Mouse (Mus musculus): ENCODE results near the gene Ly6g5c. TPM values are rescaled to one million over a fixed set of nuclear protein-coding genes. Genes with fewer than 3 reads are reported as not detected.

The Ly6g5c gene
- 1.4 TPM in 1 of 2 replicates, not detected in the other for polyA plus RNA-seq (2012; rRNA removed)

GRCm38 (mm10) chr17:35108097-35108496, at the start of gene Ly6g5c:
TSS of gene Ly6g5c (plus strand) at chr17:35108279.

DNA sequence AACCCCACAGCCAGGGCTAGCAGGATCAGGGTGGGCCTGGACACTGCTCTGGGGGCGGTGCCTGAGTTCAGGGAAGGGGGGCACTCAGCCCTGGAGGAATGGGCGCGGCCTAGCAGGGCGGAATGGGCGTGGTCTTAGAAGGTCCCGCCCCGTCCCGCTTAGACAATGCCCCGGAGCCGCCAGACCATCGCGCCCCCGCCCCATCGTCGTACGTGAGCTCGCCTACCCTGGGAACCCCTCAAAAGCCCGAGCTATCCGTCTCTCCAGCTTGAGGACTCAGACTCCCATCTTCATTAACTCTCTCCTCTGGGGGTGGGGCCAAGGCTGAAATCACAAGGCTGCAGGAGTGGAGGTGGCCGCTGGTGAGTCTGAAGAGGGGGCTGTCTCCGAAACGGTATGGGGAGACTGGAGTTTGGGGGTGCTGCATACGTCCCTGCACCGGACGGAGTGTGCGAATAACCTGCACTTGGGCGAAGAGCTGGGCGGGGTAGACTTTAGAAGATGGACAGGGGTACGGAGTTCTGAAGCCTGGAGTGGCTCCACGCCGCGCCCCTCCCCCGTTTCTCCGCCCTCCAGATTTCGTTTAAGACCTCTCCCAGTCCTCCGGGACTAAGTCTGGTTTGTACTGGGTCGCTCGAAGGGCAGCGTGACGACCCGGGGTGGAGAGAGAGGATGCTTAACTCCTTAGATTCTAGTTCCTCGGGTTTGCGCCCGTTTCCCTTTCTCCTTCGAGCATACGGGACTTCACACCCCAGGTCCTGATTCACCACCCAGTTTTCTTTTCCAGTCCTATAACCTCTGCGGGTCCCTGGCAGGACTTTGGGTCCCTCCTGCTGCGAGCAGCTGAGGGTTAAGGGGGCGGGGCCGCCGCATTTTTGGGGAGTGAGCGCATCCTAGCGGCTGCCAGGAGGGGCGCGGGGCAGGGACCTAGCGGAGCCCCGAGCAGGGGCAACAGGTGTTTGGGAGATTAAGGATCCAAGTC, 48.9 kb upstream of the Ly6g5c start, which contains the start of gene Ddah2:
Ddah2 (plus strand) TSS at position 125 of the 982 bp plus-strand sequence.

GRCm38 (mm10) chr17:35064951-35065947, 42.8 kb upstream of the Ly6g5c start, which contains the start of gene Ly6g6c:
TSS of gene Ly6g6c (plus strand) at chr17:35065388.

GRCm38 (mm10) chr17:35066084-35066483, 42.0 kb upstream of the Ly6g5c start, which contains the start of gene Mpig6b:
TSS of gene Mpig6b (minus strand) at chr17:35066184.

GRCm38 (mm10) chr17:35076507-35077176, 31.4 kb upstream of the Ly6g5c start, which contains the start of gene Ly6g6e:
TSS of gene Ly6g6e (plus strand) at chr17:35076902.

DNA sequence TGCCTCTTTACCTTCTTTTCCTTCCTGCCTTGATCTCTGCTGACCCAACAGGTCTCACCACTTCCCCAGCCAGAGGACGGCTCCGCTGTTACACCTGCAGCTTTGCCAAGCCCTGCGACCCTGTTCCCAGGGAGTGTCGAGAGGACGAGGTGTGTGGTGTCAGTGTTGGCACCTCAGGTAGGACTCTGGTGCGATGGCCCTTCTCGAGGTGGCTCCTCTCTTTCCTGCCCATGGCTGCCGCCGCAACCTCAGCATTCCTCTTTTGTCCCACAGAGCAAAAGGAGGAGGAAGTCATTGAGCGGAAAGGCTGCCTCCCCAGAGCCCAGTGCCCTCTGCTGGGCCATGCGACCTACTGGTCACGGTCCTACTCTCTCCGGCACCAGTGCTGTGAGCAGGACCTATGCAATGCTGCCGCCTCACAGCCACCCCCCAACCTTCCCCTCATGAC, 30.3 kb upstream of the Ly6g5c start, which contains the start of gene Ly6g6d:
Ly6g6d (minus strand) TSS at position 280 of the 448 bp plus-strand sequence.

GRCm38 (mm10) chr17:35085208-35085865, 22.7 kb upstream of the Ly6g5c start, which contains the start of gene Ly6g6f:
TSS of gene Ly6g6f (minus strand) at chr17:35085610.

GRCm38 (mm10) chr17:35088825-35089644, 19.0 kb upstream of the Ly6g5c start, which contains the start of gene Abhd16a:
TSS of gene Abhd16a (plus strand) at chr17:35089263.

GRCm38 (mm10) chr17:35115046-35116019, 7.3 kb downstream of the Ly6g5c start, which contains the start of gene Ly6g5b:
TSS of gene Ly6g5b (minus strand) at chr17:35115428.

GRCm38 (mm10) chr17:35121143-35121799, 13.2 kb downstream of the Ly6g5c start, which contains the start of gene Gpank1:
TSS of gene Gpank1 (plus strand) at chr17:35121455.

GRCm38 (mm10) chr17:35121871-35122303, 13.8 kb downstream of the Ly6g5c start, which contains the start of gene Csnk2b:
TSS of gene Csnk2b (minus strand) at chr17:35122053.

DNA sequence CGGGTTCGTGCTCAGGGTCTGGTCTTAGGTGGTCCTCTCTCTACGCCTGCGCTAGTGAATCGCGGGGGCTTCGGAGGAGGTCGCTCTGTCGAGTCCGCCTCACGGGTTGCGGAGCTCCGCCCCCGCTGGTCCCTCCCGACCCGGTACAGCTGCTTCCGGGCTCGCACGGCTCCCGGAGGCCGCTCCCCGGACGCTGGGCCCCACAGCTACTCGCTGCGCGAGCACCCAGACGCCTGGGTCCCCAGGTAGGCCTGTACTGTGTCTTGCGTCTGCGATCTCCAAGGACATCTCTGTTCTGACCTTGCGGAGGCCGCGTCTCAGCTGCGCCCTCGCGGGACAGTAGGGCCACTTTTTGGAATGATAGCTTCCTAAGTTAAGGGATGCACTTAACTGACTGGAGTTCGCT, 18.1 kb downstream of the Ly6g5c start, which contains the start of gene D17H6S53E:
D17H6S53E (plus strand) TSS at position 168 of the 406 bp plus-strand sequence.

DNA sequence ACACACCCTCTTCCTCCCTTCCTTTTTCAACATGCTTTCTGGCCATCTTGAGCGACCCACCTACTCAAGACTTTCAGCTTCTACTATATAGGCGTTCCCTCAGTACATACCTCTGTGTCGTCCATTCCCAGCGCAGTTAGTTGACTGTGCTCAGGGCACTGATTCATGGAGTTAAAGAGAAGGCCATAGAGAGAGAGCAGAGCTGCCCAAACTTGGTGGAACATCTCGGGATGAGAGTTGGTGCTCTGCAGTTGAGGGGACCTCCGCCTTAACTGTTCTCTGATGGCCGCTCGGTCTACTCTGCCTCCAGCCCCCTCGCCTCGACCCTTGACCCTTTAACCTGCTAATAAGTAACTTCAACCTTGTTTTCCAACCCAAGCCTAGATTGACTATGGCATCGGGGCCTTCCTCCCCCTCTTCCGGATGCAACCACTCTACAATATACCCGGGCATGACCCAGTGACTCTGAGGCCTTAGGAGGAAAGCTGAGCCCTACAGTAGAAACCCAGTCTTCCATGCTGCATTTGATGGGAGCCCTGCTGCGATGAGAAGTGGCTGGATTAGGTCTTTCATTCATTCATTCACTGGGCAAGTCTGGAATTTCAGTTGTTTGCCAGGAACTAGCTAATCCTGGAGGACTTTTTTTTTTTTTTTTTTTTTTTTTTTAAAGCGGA, 23.6 kb downstream of the Ly6g5c start, which contains the start of gene Apom:
Apom (minus strand) TSS at position 551 of the 674 bp plus-strand sequence.

GRCm38 (mm10) chr17:35134801-35135590, 26.9 kb downstream of the Ly6g5c start, which contains the start of gene Bag6:
TSS of gene Bag6 (plus strand) at chr17:35135178.

All from stomach, adult 2 months (tissue).